Mouse (Mus musculus) R1 (cell line): ENCODE results near the gene Tars2.
A peak's percentile ranks its signal among the peaks of the same experiment; 100 is the strongest.

Source experiments
- DNase-seq: peaks from one replicate; pipeline ENCODE4 v3.0.0-alpha.2; 2018; ENCODE audit warnings: low read depth, low spot score

Gene Tars2

DNA sequence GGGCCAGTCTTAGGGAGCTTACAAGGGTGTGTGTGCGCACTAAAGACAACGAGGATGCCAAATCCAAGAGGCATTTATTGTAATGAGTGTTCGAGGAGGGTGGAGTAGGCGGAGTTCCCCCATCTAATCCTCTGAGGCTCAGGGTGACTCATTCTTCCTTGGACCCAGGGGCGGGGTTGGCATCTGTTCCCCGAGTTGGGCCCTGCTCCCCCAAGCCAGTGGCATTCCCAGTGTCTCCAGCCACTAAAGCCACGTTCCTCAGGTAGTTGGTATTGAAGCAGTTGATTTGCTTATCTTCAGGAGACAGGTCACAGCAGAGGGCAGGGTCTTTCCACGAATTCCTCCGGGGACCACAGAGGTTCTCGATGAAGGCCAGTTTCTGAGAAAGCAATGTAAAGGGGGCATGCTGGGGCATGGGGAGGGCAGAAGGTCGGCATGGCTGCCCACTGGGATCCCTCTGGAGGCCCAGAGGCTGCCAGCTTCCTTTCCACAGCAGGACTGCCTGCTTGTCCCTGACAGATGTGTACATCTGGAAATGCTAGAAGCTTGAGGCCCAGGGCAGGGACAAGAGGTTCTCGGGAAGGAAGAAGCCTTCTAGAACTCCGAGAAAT, 25.8 kb downstream of the Tars2 start:
- peak; percentile 53 for DNase-seq

DNA sequence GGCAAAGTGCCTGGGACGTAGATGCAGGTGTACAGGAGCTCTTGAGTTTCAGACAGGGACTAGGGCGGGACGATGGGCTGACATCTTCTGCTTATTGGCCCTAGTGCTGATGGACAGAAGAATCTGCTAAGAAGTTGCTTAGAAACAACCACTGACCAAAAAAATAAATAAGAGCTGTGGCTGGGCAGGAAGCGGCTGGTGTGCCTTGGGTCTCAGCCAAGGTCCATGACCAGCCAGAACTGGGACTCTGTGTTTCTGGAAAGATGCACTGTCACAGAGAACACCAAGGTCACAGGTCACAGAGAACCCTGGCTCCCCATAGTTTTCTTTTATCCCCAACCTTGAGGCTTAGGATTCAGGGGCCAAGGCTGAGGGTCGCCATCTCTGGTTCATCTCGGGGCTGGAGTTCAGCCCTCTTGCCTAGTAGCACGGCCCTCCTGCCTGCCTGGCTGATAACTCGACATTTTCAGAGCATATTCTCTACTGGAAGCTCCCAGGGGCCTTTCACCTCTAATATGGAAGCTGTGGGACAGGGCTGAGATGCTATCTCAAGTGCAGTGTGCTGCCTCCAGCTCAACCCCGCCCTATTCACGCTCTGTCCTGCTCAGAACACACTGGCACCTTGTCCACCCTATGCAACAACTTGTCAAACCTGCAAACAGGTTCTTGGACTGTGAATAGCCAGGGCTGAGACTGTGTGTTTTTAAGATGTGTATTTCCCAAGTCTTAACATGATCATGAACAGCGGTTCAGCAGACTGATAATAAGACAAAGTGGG, 27.1 kb downstream of the Tars2 start:
- DNase-seq: peak; percentile 20

DNA sequence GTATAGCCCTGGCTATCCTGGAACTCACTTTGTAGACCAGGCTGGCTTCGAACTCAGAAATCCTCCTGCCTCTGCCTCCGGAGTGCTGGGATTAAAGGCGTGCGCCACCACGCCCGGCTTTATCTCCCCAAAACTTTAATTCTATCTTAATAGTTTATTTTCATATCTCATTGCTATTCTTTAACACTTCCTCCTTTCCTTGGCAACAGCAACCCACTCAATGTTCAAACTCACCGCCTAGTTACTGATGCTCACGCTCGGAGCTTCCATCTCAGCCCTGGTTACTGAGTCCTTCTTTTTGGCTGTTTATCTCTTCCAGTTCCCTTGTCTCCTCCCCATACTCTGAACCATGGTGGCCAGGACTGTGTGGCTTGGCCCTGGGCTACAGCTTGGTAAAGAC, 27.7 kb downstream of the Tars2 start:
- DNase-seq: no peak

DNA sequence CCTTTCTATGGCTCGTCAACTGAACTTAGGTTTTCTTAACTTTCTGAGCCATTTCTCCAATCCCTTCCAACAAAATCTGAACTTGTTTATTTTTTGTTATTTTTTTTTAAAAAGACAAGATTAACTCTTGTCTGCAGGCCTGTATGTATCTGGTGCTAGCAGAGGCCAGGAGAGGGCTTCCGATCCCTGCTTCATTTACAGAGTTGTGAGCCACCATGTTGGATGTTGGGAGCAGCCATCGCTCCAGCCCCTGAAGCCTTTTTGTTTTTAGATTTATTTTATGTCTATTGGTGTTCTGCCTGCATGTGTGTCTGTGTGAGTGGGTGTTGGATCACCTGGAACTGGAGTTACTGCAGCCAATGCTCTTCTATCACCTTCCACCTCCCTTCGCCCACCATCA, 28.2 kb downstream of the Tars2 start:
- no peak for DNase-seq

DNA sequence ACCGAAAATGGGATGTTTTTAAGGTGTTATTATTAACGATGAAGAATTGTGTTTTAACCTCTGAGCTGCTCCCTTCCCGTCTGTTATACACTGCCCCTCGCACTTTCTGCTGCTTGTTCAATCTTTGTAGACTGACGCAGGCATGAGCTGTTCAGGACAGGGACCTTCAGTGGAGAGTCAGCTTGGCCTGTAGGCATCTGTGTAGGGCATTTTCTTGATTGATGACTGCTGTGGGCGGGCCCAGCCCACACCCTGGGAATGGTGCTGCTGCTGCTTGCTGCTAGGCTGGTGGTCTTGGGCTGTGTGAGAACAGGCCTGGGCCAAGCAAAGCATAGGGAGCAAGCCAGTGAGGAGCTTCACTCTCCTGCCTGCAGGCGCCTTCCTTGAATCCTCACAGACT, 29.6 kb downstream of the Tars2 start:
- DNase-seq: no peak

DNA sequence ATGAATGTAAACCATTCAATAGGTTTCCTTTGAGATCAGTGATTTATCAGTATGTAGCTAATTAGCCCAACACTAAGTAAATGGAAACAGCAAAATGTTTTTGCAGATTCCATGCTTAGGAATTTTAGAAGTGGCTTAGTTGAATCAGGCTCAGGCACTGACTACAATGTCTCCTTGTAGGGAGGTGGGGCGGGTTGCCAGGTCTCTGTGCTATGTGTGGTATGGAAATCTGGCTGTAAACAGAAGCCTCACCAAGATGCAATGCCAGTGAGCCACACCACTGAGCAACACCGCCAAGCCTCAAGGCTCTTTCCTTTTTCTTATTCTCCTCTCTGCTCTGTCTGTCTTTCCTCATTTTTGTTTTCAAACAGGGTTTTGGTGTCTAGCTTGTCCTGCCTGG, 31.1 kb downstream of the Tars2 start:
- no peak for DNase-seq

DNA sequence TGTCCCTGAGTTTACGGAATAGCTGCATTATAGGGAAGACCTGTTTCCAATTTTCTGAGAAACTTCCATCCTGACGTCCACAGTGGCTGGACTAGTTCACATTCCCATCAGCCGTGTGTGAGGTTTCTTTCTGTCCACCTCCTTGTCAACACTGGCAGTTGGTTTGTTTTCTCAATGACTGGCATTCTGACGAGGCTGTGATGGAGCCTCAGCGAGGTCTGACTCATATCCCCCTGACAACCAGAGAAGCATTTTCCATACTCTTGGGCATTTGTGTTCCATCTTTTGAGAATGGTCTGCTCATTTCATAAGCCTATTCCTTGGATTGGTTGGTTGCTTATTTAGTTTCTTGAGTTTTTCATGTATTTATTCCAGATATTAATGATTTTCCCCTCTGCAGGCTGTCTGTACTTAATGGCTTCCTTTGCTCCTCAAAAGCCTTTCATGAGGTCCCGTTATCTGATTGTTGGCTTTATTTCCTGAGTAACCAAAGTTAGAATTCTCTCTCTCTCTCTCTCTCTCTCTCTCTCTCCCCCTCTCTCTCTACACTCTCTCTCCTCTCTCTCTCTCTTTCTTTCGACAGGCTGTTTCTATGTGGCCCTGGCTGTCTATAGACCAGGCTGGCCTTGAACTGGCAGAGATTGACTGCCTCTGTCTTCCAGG, 33.2 kb downstream of the Tars2 start:
- no peak for DNase-seq

DNA sequence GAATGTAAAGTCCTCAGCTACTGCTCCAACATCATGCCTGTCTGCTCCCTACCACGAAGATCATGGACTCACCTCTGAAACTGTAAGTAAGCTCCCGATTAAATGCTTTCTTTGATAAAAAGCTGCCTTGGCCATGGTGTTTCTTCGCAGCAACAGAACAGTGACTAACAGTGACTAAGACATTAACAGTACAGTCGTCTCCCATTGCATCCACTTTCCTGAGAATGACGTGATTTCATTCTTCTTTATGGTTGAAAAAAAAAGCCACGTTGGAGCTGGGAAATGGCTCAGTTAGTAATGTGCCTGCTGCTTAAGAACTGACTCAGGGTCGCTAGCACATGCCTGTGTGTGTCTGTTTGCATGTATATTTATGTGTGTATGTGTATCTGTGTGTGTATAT, 34.1 kb downstream of the Tars2 start:
- DNase-seq: no peak

DNA sequence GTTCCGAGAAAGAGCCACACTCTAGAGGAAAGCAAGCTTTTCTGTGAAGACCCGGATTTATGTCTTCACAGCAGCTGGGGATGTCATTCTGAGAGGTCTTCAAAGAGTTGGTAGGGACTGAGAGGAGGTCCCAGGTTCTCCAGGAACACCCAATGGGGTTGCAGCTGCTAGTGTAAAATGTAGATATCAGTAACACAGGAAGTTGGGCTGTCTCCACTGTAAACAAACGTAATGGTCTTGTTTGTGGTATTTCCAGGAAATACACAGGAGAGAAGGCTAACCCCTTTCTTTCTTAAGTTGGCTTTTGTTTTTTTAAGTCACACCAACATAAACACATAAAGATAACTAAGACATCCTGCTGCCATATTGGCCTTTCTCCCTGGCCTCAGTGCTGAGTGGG, 37.6 kb downstream of the Tars2 start:
- DNase-seq: no peak

DNA sequence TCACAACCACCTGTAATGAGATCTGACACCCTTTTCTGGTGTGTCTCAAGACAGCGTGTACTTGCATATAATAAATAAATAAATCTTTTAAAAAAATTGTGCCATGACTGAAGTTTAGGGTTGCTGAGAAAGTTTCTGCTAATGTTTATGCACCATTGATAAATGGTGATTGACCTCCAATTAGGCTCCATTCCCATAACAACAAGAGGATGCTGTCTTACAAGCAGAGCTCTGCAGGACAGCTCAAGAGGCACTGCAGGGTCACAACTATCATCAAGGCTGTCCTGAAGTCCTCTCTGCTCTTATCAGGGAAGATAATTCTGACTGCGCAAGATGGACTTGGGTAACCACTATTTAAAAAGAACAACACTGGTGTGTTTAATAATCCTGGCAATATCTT, 41.9 kb downstream of the Tars2 start:
- DNase-seq: no peak

DNA sequence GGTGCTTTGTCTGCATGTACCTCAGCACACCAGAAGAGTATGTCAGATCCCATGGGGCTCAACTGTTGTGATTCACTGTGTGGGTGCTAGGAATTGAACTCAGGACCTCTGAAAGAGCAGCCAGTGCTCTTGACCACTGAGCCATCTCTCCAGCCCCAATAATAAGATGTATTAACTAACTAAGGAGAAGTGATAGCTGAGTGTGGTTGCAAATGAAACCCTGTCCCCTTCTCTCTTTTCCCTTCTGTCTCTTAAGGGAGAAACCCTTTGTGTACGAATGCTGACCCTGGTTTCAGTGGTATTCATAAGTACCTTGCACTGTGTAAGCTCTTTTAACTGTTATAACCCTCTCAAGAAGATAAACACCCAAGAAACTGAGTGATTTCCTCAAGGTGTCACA, 43.9 kb downstream of the Tars2 start:
- no peak for DNase-seq

DNA sequence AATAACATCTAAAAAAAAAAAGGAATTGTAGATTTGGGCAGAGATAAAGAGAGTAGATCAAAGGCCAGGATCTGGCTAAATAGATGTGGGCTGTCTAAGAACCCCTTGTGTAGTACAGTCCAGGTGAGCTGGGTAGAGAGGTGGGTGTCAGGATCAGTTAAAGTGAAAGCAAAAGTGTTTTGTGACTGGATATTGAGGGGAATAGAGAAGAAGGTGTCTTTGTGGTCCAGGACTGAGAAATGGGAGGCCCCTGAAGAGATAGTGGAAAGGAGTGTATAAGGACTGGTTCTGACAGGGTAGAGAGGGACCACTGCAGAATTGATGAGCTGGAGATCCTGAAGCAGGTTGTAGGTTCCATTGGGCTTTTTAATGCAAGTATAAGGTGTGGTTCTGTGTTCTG, 50.0 kb downstream of the Tars2 start:
- no peak for DNase-seq

DNA sequence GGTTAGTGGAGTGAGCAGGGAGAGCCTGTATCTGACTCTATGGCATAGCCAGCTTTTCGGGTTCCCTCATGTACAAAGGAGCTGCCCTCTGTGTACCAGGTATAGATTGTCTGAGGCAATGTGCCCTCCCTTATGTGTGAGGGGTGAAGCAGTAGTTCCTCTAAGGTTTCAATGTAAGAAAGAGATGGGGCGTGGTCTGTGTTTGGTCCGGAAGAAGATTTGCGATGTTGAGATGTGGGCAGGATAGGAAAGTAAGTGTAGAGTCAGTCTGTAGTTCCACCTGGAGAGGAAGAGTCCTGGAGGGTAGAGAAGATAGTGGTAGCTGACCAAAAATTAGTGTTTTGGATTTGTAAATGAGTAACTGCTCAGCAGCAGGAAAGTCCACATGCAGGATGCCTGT, 51.0 kb downstream of the Tars2 start:
- no peak for DNase-seq

DNA sequence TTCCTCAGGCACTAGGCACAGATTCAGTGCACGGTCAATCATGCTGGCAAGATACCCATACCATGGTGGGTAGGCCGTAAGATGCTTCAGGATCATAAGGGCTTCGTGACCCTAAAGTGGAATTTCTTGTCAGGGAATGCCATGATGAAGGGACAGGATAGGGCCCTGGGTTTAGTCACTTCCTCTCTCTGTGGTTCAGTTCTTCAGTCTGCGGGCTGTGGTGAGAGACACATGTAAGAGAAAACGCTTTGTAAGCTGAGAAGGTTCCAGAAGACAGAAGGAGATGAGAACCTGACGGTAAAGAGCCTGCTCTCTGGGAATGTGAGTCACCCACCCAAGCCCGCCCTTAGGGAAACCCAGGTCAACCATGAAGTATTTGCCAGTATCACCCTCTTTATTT, 52.5 kb downstream of the Tars2 start:
- no peak for DNase-seq

DNA sequence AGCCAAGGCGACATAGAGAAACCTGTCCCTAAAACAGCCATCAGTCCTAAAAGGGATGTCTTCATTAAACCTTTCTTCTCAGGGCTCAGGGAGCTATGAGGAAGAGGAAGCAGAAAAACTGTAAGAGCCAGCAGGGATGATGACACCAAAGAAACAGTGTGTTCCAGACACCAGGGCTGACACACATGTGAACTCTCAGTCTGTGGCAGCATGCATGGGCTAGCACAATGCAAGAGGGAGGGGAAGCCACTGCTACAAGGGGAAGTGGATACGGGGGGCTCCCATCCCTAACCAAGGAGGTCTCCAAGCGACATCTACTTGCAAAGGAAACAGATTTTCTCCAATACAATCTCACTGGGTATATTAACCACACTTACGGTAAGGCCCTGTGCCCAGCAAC, 53.7 kb downstream of the Tars2 start:
- no peak for DNase-seq

DNA sequence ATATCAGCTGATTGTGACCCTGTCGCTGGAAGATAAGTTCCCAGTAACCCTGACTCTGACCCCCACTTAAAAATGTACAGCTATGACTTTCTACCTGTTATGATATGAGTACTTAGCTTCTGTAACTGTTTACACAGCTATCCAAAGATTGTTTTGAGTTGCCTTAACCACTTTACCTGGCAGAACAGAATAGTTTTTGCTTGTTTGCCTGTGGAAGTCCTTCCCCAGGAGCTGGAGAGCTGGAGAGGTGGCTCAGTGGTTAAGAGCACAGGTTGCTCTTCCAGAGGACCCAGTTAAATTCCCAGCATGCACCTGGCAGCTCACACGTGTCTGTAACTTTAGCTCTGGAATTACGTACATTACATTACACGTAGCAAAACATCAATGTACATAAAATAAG, 55.4 kb downstream of the Tars2 start:
- no peak for DNase-seq

DNA sequence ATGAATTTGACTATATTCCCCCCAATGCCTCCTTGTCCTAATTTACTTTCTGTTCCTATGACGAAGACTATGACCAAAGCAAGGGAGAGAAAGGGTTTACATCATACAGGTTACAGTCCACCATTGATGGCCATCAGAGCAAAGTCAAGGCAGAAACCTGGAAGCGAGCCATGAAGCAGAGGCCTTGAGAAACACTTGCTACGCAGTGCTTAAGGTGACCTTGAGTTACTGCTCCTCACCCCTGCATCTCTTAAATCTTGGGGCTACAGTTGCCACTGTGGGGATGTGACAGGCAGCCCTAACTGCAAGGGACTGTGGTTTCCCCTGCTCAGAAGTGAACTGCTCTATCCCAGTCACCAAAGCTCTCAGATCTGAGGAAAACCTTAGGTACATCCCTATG, 56.7 kb downstream of the Tars2 start:
- DNase-seq: no peak

DNA sequence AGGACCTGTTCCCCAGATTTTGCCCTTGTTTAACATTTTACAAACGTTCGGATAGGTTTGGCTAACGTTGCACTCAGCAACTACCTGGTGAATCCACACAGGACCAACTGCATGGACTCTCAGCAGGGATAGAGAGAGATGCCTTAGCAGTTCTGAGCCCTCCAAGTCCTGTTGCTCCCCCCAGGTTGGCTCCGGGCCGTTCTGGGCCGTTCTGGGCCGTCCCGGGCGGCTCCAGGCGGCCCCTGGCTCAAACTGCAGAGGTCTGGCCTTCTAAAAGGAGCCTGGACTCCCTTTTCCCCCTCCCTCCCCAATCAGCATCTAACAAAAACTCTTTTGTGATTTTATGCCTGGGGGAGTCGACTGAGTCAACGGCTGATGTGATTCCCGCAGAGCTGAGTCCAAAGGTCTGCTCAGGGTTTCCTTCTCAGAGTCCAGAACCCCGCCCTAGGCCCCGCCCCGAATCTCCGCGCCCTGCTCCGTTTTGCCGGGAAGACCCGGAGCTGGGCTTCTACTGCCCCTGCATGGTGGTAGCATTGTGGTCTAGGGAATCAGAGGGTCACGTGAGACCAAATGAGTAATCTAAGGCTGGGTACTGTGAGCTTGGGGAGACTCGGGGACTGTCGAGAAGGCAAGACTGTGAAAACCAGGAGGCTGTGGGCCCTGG, 58.0 kb downstream of the Tars2 start:
- DNase-seq: peak; percentile 99

DNA sequence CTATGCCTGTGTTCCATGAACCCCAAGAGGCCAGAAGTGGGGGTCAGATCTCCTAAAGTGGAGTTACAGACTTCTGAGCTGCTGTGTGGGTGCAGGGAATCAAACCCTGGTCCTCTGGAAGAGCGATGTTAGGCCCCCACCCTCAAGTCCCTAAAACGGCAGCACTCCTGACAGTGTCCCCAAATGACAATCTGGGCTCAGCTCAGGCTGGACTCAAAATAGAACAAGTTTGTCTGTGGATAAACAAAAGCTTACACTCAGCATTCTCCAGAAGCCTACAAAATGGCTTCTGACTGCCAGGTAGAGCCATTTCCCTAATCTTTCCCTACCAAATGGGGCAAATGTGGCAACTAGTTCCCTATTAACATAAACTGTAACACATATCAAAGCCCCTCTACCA, 58.9 kb downstream of the Tars2 start:
- no peak for DNase-seq

DNA sequence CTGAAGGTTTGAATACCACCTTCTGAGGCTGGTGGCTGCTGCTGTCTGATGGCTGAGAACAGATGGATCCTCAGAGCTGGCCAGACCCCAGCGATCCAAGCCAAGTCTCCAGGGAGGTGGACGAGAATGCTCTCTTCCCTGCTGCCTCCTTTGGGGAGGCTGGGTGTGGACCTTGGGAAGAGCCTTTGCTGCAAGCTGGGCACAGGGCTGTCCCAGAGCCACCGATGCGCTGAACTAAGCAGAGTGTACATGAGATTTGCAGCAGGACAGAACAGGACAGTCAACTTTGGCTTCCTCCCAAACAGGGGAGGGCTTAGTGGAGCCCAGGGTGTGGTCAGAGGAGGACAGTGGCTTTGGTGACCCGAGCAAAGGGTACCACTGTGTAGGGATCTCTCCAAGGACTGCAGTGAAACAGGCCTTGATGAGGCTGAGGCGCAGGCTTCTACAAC, 59.7 kb downstream of the Tars2 start:
- DNase-seq: no peak

DNA sequence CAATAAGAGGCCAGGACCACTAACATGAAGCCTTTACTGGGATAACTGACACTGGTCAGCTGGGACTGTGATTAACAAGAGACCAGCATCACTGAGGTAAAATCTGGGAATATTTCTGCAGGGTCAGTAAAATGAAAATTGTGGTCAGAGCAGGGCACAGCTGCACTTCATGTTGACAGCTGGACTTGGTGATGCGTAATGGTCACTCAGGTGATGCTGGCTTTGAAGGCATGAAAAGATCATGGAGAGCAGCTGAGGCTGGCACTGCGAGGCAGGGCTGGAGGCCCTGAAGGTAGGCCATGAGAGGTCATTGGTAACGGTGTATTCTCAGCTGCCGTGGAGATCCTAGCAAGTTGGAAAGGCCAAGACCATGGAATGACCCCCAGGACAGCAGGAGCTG, 61.7 kb downstream of the Tars2 start:
- DNase-seq: no peak

DNA sequence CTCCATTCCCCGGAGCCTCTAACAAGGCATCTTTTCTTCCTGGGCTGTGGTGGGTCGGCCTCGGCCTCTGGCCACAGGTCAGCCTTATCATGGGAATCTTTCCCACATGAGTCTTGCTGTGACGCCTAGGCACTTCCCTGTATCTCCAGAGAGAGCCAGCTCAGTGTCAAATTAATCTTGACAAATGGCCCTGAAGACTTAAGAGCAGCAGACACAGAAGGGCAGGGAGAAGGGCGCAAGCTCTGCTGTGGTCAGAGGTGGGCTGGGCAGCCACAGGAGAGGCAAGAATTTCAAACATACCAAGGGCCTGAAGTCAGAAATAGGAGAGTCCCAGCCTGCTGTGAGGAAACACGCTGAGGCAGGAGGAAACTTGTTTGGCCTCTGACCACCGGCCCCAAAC, 63.6 kb downstream of the Tars2 start:
- DNase-seq: no peak

DNA sequence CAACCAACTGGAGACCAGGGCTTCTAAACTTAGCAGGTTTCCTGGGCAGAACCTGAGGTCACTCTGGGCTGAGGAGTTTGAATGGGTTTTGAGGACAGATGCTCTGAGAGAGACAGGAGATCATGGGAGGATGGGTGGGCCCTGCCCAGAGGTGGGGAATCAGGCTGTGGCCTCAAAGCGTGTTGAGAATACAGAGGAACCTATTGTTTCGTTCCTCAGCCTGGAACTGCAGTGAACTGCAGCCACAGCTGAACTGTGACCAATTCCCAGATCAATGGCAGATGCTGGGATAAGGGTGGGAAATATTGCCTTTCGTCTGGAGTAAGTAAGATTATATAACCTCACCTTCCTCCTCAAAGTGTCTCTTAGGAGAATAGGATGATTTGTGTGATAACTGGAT, 64.2 kb downstream of the Tars2 start:
- DNase-seq: no peak
